Mouse (Mus musculus): ENCODE data around the gene Tomm7. TPM values are rescaled to one million over a fixed set of nuclear protein-coding genes. Genes with fewer than 3 reads are reported as not detected.

Tomm7 gene
- polyA plus RNA-seq, 1 experiment from 2014 or later: 108 TPM

Other genes with a start within 250 kb of the Tomm7 start
- gene Srpk2, start 159.5 kb downstream of the Tomm7 start, polyA plus RNA-seq (2016; fragmentation: Nextera tagmentation; extraction: Ambion mirVana): 42.8 and 44.9 TPM in 2 replicates
- gene Pus7, start 60.5 kb downstream of the Tomm7 start, polyA plus RNA-seq (2016; fragmentation: Nextera tagmentation; extraction: Ambion mirVana): 31.9 and 38.3 TPM in 2 replicates
- 31.6 and 33.2 TPM in 2 replicates for gene Rint1, start 56.5 kb downstream of the Tomm7 start, polyA plus RNA-seq (2016; fragmentation: Nextera tagmentation; extraction: Ambion mirVana)
- gene Fam126a, start 186.5 kb upstream of the Tomm7 start, polyA plus RNA-seq (2016; fragmentation: Nextera tagmentation; extraction: Ambion mirVana): 27.5 and 39.7 TPM in 2 replicates